Mouse (Mus musculus) lung, embryonic 16.5 days (tissue): ENCODE data around the gene Grid2. TPM values are rescaled to one million over a fixed set of nuclear protein-coding genes. Genes with fewer than 3 reads are reported as not detected.

Experiments
- ATAC-seq: fragments of 200-750 bp; cut with Nextera tagmentation; 2 replicates; pipeline ENCODE4 v1.8.0; 2017; ENCODE audit warnings: low read depth, mild to moderate bottlenecking, moderate library complexity
- H3K27ac ChIP-seq: fragments of 300-500 bp; sonication (generic); 2 replicates; pipeline ENCODE4 v1.5.1; 2014; ENCODE audit warnings: mild to moderate bottlenecking, control low read depth, low read length
- H3K27me3 ChIP-seq: fragments of 300-500 bp; sonication (generic); 2 replicates; pipeline ENCODE4 v1.6.1; 2014; ENCODE audit warnings: low read depth, low read length, mixed read lengths; ENCODE audit not compliant: control insufficient read depth, insufficient read depth
- H3K36me3 ChIP-seq: fragments of 300-500 bp; sonication (generic); 2 replicates; pipeline ENCODE4 v1.6.1; 2014; ENCODE audit warnings: low read length; ENCODE audit not compliant: control insufficient read depth, insufficient read depth
- H3K4me1 ChIP-seq: fragments of 300-500 bp; sonication (generic); replicated peaks from 2 replicates; pipeline ENCODE4 v1.6.1; 2014; ENCODE audit warnings: low read length, mixed read lengths; ENCODE audit not compliant: control insufficient read depth, insufficient read depth
- H3K4me2 ChIP-seq: fragments of 300-500 bp; sonication (generic); 2 replicates; pipeline ENCODE4 v1.6.1; 2014; ENCODE audit warnings: low read depth, low read length, control low read depth
- H3K4me3 ChIP-seq: fragments of 300-500 bp; sonication (generic); 2 replicates; pipeline ENCODE4 v1.5.1; 2014; ENCODE audit warnings: mild to moderate bottlenecking, low read length, control low read depth
- H3K9ac ChIP-seq: fragments of 300-500 bp; sonication (generic); 2 replicates; pipeline ENCODE4 v1.6.1; 2014; ENCODE audit warnings: low read length, control low read depth
- H3K9me3 ChIP-seq: fragments of 300-500 bp; sonication (generic); 2 replicates; pipeline ENCODE4 v1.6.1; 2016; ENCODE audit warnings: low read length; ENCODE audit not compliant: control insufficient read depth
- WGBS: fragments of 180-500 bp; shearing (Covaris S2); extraction: QIAGEN DNeasy Blood & Tissue Kit; methylation state at CpG from one replicate; pipeline ENCODE4 v1.1.7; 2014; 5-methylcytosine and 5-hydroxymethylcytosine counted together
- polyA plus RNA-seq: library from polyadenylated mRNA; unstranded; fragments of >200 nt; fragmentation: Nextera tagmentation; extraction: Ambion mirVana; gene quantifications from 2 replicates; pipeline ENCODE4 v1.2.1, GENCODE M21; 2015

The Grid2 gene
- polyA plus RNA-seq, 1 experiment from 2014 or later = 1.1 TPM

GRCm38 (mm10) chr6:64683974-64684373 is 1428.3 kb downstream of the Grid2 start:
- H3K4me2 ChIP-seq = no peak overlapping the region
- no peak overlapping the region for H3K27ac ChIP-seq
- H3K9me3 ChIP-seq = no peaks in the 10 kb centered on the region
- H3K4me1 ChIP-seq = no peaks in the 10 kb centered on the region
- ATAC-seq = no peak
- no peaks in the 10 kb centered on the region; the same call in 1 of the 2 replicates for H3K27me3 ChIP-seq
- WGBS = 37% methylated on average over 9 of the region's 9 CpGs
- H3K9ac ChIP-seq = no peak overlapping the region
- no peak overlapping the region for H3K4me3 ChIP-seq
- no peaks in the 10 kb centered on the region for H3K36me3 ChIP-seq

GRCm38 (mm10) chr6:64684973-64685372 is 1429.3 kb downstream of the Grid2 start:
- Histone ChIP-seq H3K36me3 (no peaks in the 10 kb centered on the region), H3K4me3 (no peak overlapping the region), H3K9me3 (no peaks in the 10 kb centered on the region), H3K4me2 (no peak overlapping the region), H3K27me3 (no peaks in the 10 kb centered on the region; the same call in 1 of the 2 replicates), H3K27ac (no peak overlapping the region), H3K9ac (no peak overlapping the region), H3K4me1 (no peaks in the 10 kb centered on the region)
- 11% methylated on average over 4 of the region's 5 CpGs for WGBS
- ATAC-seq = no peak

- H3K9me3 ChIP-seq = no peaks in the 10 kb centered on the region
- H3K4me2 ChIP-seq = no peak overlapping the region
- WGBS = 7% methylated on average over 19 of the region's 19 CpGs
- no peaks in the 10 kb centered on the region for H3K4me1 ChIP-seq
- H3K27me3 ChIP-seq = no peaks in the 10 kb centered on the region; the same call in 1 of the 2 replicates
- H3K27ac ChIP-seq = no peak overlapping the region
- ATAC-seq = no peak
- H3K4me3 ChIP-seq = no peak overlapping the region
- H3K36me3 ChIP-seq = no peaks in the 10 kb centered on the region
- no peak overlapping the region for H3K9ac ChIP-seq
These were observed 1432.7 kb downstream of the Grid2 start for GRCm38 (mm10) chr6:64688181-64688944.

DNA sequence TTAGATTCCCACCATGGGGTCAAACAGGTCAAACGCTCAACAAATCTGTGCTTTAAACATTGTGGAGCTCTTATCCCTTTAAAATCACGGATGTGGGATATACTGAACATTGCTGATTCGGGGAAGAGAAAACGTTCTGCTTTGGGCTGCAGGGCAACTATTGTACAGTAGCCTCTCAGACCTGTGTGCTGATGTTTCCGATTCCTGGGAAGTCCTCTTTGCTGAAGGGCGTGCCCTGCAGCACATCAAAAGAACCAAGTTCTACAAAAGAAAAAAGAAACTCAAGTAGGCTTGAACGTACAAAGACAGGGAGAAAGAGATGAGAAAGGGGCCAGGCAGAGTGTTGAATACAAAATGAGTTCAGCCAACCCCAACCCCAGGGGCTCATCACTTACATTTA is 1439.0 kb downstream of the Grid2 start:
- Histone ChIP-seq H3K9ac (no peak overlapping the region), H3K27me3 (no peaks in the 10 kb centered on the region), H3K9me3 (no peaks in the 10 kb centered on the region), H3K4me3 (no peak overlapping the region), H3K27ac (no peak overlapping the region), H3K36me3 (no peaks in the 10 kb centered on the region), H3K4me2 (no peak overlapping the region), H3K4me1 (no peaks in the 10 kb centered on the region)
- WGBS = 36% methylated on average over 7 of the region's 7 CpGs
- no peak for ATAC-seq

DNA sequence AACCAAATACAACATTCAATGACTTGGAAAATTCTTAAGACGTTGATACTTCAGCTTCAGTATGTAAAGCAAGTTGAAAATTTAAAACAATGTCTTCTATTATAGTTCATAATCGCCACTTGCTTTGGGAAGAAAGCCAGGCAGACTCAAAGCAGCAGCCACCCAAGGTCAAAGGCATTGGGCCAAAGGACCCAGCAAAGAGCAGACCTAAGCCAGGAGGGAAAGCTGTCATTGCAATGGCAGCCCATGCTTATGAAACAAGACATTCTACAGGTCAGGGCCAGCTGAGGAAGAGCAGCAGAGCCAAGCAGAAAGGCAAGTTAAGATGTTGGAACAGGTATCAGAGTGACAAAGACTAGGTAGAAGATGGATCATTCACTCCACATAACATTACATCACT is 1448.0 kb downstream of the Grid2 start:
- H3K9ac ChIP-seq = no peak overlapping the region

GRCm38 (mm10) chr6:64727751-64728403 is 1472.2 kb downstream of the Grid2 start:
- no peak overlapping the region; the same call in 1 of the 2 replicates for H3K9ac ChIP-seq
- H3K4me2 ChIP-seq = peak overlapping the region; percentile 88
- H3K36me3 ChIP-seq = no peaks in the 10 kb centered on the region
- peak overlapping the region; percentile 51 for H3K4me3 ChIP-seq
- ATAC-seq = peak; percentile 72
- H3K27ac ChIP-seq = no peak overlapping the region
- peaks cover 55% of the 10 kb centered on the region for H3K27me3 ChIP-seq
- H3K9me3 ChIP-seq = no peaks in the 10 kb centered on the region
- peaks cover 17% of the 10 kb centered on the region for H3K4me1 ChIP-seq
- under 1% methylated on average over 29 of the region's 29 CpGs for WGBS

More for the DNA sequence above, 1448.0 kb downstream of the Grid2 start:
- Histone ChIP-seq H3K4me3 (no peak overlapping the region), H3K36me3 (no peaks in the 10 kb centered on the region), H3K4me2 (no peak overlapping the region), H3K27me3 (no peaks in the 10 kb centered on the region), H3K4me1 (no peaks in the 10 kb centered on the region), H3K9me3 (no peaks in the 10 kb centered on the region), H3K27ac (no peak overlapping the region)
- WGBS = 64% methylated on average over 2 of the region's 2 CpGs
- no peak for ATAC-seq

DNA sequence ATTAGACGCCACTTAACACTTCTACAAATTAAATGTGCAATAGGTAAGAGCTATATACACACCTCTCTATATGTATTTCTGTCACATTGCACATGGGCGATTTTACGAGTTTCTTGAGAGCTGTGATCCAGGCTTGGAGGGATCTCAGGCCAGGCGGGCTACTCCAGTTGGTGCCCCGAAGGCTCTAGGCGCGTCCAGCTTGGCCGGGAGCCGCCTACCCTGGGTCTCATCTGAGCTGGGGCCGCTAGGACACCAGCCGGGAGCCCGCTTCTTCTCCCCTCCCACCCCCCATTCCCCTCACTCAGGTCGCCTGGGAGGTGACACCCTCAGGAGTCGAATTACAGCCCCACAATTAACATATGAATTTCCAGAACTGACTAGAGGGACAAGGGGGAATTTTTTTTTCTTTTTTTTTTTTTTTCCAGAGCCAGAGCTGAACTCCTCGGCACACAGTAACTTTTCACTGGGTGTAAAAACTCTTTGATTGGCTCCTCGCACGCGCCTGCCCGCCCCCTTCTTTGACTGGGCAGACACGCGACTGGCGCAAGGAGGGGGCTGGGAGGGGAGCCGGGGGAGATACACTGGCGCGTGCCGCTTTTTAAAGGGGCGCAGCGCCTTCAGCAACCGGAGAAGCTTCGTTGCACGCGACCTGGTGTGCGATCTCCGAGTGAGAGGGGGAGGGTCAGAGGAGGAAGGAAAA is 1473.0 kb downstream of the Grid2 start, which contains the start of gene Atoh1:
Atoh1 (plus strand) TSS at position 627 of the 700 bp plus-strand sequence.
- Histone ChIP-seq H3K36me3 (no peaks in the 10 kb centered on the region), H3K4me1 (peaks cover 17% of the 10 kb centered on the region), H3K9ac (no peak within 1 kb of the TSS; the same call in 1 of the 2 replicates), H3K9me3 (no peaks in the 10 kb centered on the region), H3K4me3 (peak within 1 kb of the TSS; percentile 51), H3K27me3 (peaks cover 61% of the 10 kb centered on the region), H3K27ac (no peak within 1 kb of the TSS), H3K4me2 (peak within 1 kb of the TSS; percentile 88)
- ATAC-seq = peak; percentile 79
- WGBS = under 1% methylated on average over 34 of the region's 34 CpGs

- peak overlapping the region; percentile 51 for H3K4me3 ChIP-seq
- H3K27ac ChIP-seq = no peak overlapping the region
- H3K27me3 ChIP-seq = peaks cover 68% of the 10 kb centered on the region
- H3K9me3 ChIP-seq = no peaks in the 10 kb centered on the region
- peaks cover 17% of the 10 kb centered on the region for H3K4me1 ChIP-seq
- ATAC-seq = peak; percentile 51
- H3K9ac ChIP-seq = no peak overlapping the region
- no peaks in the 10 kb centered on the region for H3K36me3 ChIP-seq
- under 1% methylated on average over 53 of the region's 53 CpGs for WGBS
- H3K4me2 ChIP-seq = peak overlapping the region; percentile 88
These were observed 1473.7 kb downstream of the Grid2 start for GRCm38 (mm10) chr6:64729231-64730011.
